Mouse (Mus musculus): Measurements from ENCODE around the gene Pla2g2c.

The Pla2g2c gene

DNA sequence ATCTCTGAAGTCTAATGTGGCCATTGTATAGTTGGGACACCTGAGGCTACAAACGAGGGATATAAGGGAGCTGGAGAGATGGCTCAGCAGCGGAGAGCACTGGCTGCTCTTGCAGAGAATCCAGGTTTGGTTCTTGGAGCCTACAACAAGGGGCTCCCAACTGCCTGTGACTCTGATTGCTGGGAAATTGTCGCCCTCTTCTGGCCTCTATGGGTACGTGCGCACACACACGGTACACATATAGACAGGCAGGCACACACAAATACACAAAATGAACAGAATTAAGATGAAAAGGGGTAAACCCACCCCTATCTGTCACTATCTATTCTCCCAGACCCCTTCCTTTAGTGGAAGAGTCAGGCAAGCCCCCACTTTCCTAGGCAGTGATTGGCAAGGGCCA lies 28.0 kb downstream of the Pla2g2c start:
- DNase-seq (ENCODE audit: low spot score): no peak

DNA sequence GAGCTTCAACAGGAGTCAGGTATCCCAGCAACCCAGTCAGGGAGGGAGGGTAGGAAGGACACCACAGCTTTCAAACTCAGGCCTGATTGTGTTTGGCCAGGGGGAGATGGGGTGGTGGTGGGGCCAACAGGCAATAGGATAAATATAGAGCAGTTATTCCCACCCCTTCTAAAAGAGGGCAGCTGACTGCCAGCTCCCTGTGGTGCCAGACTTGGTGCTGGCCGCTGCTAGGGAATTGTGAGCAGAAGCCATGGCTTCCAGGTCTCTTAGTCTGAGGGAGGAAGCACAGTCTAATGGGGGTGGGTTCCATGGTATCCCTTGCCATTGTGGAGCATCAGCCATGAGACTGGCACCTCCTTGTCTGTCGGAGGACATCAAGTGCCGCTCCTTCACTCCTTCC lies 29.0 kb downstream of the Pla2g2c start:
- no peak for DNase-seq (ENCODE audit: low spot score)

DNA sequence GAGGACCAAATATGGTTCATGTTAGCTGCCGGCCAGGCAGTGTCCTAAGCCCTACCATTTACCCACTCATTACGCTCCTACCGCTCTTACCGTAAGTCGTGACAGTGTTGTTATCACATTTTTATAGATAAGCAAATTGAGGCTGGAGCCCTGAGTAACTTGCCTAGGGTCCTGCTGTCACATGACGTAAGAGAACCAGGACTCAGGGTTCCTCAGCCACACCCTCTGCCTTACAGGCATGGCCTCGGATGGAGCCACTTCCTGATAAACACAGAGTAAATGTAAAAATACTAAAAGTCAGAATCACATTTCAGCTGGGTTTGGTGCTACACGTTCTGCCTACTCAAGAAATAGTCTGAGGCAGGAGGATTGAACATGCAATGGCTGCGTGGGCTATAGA lies 29.8 kb downstream of the Pla2g2c start:
- DNase-seq (ENCODE audit: low spot score): no peak

DNA sequence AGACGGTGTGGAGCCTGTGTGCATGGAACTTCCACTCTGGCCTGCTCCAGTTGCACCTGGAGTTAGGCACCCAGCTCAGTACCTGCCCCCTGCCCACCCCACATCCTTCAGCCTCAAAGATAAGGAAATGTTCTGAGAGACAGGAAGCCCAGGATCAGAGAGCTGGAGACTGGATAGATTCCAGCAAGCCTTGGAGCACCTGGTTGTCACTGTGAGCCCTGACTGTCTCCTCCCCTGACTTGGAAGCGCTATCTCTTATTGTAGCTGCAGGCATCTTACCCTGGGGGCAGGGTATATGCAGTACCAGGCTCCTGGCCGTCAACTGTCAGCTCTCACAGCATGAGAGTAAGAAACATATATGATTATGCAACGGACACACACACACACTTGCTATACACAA lies 30.8 kb downstream of the Pla2g2c start:
- no peak for DNase-seq (ENCODE audit: low spot score)

DNA sequence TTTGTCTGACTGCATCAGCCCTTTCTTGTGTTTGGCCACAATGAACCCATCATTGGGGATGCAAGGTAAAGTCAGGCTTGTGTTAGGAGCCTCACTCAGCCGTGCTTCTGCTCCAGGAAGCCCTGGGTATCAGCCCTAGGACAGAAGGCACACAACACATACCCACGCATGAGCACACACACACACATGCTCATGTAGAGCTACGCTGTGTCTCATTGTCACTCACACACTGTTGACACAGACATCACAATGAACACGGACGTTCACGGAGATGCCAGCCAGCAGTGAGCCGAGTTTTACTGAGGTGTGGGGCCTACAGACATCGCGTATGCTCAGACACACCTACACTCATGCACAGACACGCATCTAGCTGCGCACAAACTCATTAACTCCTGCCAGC lies 31.4 kb downstream of the Pla2g2c start:
- no peak for DNase-seq (ENCODE audit: low spot score)

DNA sequence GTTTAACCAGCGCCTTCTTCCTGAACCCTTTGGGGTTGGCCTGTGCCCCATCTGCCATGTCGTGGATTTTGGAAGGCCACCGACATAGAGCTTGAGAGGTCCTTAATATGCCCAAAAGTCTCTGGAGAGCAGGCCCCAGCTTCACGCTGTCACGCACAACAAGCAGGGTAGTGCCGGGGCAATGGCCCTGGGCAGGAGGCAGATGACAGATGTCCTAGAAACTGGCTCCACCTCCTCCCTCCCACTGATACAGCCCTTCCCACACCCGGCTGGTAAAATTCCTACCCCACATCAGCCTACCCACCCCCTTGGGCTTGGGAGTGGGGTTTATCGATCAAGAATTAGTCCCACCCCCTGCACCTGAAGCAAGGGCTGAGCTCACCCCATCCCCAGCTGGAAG lies 32.8 kb downstream of the Pla2g2c start, which contains the start of gene Pla2g2f:
Gene Pla2g2f, minus strand, starts transcription at position 211 of the 400 bp plus-strand sequence.
- no peak for DNase-seq (ENCODE audit: low spot score)

DNA sequence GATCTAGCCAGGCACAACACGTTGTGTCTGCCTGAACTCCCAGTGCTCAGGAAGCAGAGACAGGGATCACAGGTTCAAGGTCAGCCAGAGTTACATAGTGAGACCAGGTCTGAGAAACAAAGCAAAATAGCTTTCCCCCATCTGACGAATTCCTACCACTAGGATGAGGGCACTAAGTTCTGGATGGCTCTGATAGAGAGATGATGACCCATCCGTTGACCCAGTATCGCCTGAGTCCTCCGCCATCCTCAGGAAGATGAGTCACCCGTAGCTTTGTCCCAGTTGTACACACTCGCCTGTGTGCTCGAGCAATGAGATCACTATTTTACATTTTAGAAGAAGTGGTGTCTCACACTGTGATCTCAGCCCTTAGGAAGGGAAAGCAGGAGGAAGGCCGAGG lies 37.7 kb downstream of the Pla2g2c start:
- DNase-seq (ENCODE audit: low spot score): no peak

DNA sequence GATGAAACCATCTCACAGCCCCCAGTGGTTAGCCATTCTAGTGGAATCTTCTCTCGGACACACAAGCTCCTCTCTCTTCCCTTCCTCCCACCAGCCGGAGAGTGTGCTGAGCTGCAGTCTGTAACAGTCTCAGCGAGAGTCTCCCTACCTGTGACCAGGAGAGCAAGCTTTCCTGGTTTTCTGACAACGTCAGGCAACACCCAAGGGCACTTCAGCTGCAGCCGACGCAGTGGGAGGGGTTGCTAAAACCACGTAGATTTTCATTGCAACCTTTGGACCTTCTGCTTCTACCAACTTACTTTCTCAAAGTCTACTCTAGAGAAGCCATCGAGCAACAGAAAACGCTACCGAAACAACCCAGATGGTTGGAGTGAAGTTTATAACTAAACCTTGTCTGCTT lies 47.4 kb downstream of the Pla2g2c start:
- no peak for DNase-seq (ENCODE audit: low spot score)

DNA sequence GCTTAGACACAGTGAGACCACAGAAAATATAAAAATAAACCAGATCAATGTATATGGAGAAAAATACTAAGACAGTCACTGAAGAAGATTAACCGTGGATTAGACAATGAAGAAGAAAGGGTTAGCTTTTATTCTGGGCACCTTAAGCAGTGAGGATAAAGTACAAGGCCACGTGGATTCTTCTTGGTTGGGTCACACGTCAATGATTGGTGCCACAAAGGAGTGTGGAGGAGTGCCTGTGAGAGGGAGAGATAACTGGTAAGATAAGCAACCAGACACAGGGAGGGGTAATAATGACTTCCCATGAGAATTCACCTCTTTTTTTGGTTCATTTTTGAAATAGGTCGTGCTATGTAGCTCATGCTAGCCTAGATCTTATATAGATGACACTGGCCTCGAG lies 47.8 kb downstream of the Pla2g2c start:
- DNase-seq (ENCODE audit: low spot score): no peak

DNA sequence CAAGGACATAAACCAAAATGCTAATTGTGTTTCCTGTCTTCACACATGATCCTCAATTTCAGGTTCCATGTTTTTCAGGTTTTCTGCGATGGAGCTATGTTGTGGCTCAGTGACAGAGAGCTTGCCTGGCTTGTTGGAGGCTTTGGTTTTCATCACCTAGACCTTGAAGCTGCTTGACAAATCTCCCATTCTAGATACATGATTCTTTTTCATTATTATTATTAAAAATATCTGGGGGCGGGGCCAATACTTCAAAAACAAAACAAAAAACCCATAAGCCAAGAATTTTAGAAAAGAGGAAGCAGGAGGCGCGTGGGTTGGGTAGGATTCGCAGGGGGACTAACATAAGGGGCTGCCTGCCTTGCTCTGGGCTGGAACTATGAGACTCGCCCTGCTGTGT lies 50.8 kb downstream of the Pla2g2c start, which contains the start of gene Pla2g2d:
Gene Pla2g2d, plus strand, starts transcription at position 301 of the 400 bp plus-strand sequence.
- no peak for DNase-seq (ENCODE audit: low spot score)

DNA sequence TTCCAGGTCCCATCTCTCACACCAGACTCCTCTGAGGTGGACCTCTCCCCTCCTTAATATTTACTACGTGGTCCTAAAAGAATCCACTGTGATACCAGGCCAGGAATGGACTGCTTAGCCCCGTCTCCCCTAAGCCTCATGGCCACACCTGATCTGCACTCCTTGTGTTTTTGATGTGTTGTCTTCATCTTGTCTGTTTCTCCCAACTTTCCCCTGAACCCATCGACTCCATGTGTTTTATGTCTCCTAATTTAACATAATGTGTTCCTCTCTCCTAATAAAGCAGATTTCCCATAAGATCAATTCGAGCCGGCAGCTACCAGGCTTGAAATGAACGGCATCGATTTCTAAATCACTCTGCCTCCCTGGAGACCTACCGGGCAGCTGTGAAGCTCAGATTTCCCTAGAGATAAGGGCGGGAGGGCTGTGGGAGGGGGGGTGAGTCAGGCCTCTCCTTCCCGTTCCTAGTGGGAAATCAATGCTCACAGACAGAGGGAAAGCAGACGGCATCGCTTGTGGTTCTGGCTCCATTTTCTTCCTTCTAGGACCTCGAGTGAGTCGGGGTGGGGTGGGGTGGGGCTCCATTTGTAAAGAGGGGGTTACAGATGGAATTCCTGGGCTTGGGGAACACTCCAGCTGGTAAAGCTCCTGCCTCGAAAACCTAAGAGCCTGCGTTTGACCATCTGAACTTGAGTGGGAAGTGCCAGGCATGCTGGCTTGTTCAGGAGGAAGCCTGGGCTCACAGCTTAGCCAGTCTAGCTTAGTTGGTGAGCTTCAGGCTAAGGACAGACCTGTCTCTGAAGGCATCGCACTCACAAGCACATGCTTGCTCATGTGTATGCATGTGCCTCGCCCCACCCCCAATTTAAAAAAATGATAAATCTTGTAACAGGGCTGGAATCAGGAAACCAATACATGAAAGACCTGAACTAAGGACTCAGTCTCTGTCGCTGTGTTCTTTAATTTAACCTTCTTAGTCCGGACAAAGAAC lies 53.1 kb downstream of the Pla2g2c start:
- no peak for DNase-seq (ENCODE audit: low spot score)

DNA sequence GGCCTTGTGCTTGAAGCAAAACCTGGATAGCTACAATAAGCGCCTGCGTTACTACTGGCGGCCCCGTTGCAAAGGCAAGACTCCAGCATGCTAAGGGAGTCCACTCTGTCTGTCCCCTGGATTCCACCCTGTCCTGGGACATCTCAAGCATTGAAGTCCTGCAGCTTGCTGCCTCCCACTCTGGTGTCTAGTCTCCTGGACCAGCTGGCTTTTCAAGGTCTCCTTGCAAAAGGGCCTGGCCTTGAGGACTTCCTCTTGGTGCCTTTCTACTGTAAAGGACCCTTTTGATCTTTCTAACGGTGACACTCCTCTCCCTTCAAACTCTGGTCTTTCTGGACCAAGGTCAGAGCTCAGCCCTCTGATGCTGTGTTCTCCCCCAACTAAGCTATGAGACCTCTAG lies 55.7 kb downstream of the Pla2g2c start:
- no peak for DNase-seq (ENCODE audit: low spot score)

DNA sequence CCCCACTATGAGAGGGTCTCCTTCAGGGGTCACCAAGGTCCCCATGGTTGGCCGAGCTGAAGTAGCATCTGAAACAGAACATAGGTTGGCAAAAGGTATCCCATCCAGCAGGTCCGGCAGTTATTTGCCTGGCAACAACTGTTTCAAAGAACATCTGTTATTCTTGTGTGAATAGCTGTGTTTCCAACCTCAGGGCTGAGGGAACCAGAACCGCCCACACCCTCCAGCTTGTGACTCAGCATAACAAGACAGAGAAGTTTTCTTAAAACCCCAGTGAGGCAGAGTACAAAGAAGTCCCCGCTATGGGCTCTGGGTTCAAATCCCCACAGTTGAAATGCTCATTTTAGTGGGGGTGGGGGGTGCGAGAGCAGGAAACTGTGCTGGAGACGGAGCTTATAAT lies 57.5 kb downstream of the Pla2g2c start:
- no peak for DNase-seq (ENCODE audit: low spot score)

DNA sequence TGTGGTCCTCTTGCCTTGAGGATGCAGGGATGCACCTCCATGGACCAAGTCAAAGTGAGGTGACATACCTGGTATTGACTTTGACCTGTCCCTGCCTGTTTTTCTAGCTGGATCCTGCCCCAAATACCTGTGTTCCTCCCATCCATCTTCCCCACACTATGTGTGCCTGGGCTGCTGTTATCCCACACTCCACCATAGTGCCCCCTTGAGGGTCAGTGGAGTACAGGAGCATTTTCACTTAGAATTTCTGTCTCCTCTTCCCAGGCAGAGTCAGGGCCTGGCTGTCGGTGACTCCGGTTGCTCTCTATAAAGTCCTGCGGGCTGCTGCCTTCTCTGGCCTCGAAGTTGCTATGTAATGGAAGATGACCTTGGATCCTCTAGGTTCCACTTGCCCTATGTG lies 61.1 kb downstream of the Pla2g2c start:
- DNase-seq (ENCODE audit: low spot score): no peak

DNA sequence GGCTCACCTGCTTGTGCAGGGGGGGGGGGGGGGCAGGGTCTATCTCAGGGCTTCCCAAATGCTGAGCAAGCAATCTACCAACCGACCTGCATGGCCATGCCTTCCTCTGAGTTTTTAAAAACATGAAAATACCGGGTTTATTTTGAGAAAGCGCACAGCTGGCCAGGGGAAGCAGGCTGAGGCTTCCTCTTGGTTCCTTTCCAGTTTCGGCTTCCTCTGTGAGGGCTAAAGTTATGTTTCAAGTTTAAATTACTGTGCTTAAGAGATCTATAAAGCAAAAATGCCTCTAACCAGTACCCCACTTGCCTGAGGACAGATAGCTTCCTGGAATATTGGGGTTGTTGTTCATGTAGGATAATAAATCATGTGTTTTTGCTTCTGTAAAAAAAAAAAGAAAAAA lies 61.5 kb downstream of the Pla2g2c start:
- DNase-seq (ENCODE audit: low spot score): no peak

DNA sequence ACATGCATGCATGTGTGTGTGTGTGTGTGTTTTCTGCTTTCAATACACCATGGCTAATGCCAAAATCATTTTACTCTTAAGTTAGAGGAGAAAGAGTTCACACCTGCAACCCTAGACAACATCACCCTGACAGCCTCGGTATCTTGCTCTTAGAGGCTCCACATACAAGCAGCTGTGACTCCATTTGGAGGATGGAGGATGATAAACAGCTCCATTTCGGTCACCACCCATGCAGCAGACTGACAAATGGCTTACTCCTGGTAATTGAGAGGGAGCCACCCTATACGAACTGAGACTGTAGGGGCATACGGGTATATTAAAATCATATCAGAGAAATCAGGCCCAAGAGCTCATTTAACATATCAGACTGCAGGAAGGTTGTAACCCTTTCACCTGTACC lies 63.8 kb downstream of the Pla2g2c start:
- DNase-seq (ENCODE audit: low spot score): no peak

DNA sequence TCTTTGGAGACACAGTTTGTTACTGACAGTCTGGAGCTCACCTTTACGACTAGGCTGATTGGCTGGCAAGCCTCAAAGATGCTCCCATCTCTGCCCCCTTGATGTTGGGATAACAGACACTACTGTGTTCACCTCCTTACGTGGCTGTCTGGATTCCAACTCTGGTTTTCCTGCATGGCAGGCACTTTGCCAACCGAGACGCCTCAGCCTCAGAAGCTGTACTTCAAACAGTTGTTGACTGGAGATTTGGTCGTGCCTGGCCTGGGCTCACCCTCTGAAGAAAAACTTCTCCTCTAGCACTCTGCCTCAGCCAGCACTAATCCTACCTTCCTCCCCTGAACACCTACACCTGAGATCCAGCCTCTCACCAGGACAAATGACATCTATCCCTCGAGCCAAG lies 66.9 kb downstream of the Pla2g2c start:
- DNase-seq (ENCODE audit: low spot score): no peak

DNA sequence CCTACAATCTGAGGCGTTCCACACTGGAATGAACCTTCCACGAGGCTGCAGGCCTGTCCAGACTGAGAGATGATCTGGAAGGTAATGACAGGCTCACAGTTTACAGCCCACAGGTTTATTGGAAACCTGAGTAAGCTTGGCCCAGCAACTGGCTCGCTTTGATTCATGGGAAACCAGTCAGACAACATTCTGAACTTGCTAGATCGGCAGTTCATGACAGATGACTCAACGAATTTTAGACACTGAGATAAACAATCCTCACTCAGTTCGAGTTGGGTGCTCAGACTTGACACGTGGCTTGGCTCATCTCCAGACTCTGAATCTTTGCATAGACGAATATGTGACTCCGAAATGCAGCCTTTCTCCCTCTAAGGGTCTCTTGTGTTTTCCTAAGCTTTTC lies 68.0 kb downstream of the Pla2g2c start:
- DNase-seq (ENCODE audit: low spot score): no peak

DNA sequence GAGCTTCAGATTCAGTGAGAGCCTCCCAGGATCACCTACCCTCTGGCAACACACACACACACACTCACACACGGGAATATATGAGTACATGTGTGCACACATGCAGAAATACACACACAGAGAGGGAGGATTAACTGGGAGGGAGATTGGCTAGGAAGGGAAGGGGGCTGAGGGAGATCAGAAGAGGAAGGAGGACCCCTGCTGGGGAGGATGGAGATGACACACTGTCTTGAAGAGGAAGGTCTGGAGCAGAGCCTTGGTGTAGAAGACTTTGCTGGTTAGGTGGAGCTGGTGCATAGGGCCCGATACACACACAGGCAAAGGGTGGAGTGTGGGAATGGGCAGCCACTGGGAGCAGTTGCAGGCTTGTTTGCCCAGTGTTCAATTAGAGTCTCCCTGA lies 68.7 kb downstream of the Pla2g2c start:
- no peak for DNase-seq (ENCODE audit: low spot score)

DNA sequence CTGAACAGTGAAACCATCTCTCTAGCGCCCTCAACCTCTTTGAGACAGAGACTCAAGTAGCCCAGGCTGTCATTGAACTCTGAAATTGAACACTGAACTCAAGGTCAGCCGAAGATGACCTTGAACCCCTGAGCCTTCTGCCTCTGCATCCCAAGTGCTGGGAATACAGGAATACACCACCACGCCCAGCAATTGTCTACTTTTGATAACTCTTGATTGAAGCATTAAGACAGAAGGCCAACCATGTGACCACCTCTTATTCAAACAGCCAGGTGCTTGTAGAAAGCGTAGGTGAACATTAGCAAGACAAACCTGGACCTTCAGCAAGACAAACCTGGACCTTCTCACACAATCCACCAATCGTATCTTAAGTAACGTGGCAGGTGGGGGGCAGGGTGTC lies 69.8 kb downstream of the Pla2g2c start:
- DNase-seq (ENCODE audit: low spot score): no peak

All from ovary, postnatal 10 days (tissue).